Mouse (Mus musculus) erythroblast, embryonic 14.5 days (primary cell): ENCODE measurements around the gene Psd4. TPM values are rescaled to one million over a fixed set of nuclear protein-coding genes. Genes with fewer than 3 reads are reported as not detected.

Experiments
- H3K27me3 ChIP-seq: 2 replicates; pipeline ENCODE4 v1.6.1; 2012; ENCODE audit warnings: inconsistent platforms; ENCODE audit not compliant: control insufficient read depth
- H3K36me3 ChIP-seq: 2 replicates; pipeline ENCODE4 v1.6.1; 2012; ENCODE audit warnings: mild to moderate bottlenecking, inconsistent platforms; ENCODE audit not compliant: control insufficient read depth
- H3K4me1 ChIP-seq: 2 replicates; pipeline ENCODE4 v1.6.1; 2012; ENCODE audit warnings: inconsistent platforms; ENCODE audit not compliant: control insufficient read depth
- H3K4me3 ChIP-seq: replicated peaks from 2 replicates; pipeline ENCODE3; 2012; ENCODE audit warnings: moderate library complexity, mild to moderate bottlenecking, inconsistent platforms
- H3K9me3 ChIP-seq: 2 replicates; pipeline ENCODE4 v1.6.1; 2012; ENCODE audit warnings: low read length, inconsistent platforms, mixed read lengths; ENCODE audit not compliant: control insufficient read depth
- GATA1 ChIP-seq: IDR thresholded peaks from 2 replicates; pipeline ENCODE4 v1.6.1; 2012; ENCODE audit warnings: low read length, inconsistent platforms, mixed read lengths
- TAL1 ChIP-seq: IDR thresholded peaks from 3 replicates; pipeline ENCODE4 v1.6.1; 2012; ENCODE audit warnings: low read length, inconsistent platforms, mixed read lengths
- polyA plus RNA-seq: library from polyadenylated mRNA; stranded (reverse); fragments of >175 nt; gene quantifications from 2 replicates; pipeline ENCODE4 v1.2.3, GENCODE M21; 2012

The Psd4 gene
- polyA plus RNA-seq, 1 experiment, result 0.51 TPM

GRCm38 (mm10) chr2:24422815-24423214, 55.4 kb downstream of the Psd4 start:
- no peaks in the 10 kb centered on the region for H3K27me3 ChIP-seq

GRCm38 (mm10) chr2:24425630-24426029, 58.2 kb downstream of the Psd4 start:
- no peak overlapping the region for H3K4me3 ChIP-seq
- TF ChIP-seq GATA1, result no peak
- no peak for TF ChIP-seq TAL1
- no peaks in the 10 kb centered on the region for H3K36me3 ChIP-seq
- no peaks in the 10 kb centered on the region for H3K4me1 ChIP-seq
- no peaks in the 10 kb centered on the region for H3K27me3 ChIP-seq
- H3K9me3 ChIP-seq, result no peaks in the 10 kb centered on the region

More at GRCm38 (mm10) chr2:24422815-24423214, 55.4 kb downstream of the Psd4 start:
- TF ChIP-seq TAL1 (no peak), GATA1 (no peak)
- no peaks in the 10 kb centered on the region for H3K9me3 ChIP-seq
- no peak overlapping the region for H3K4me3 ChIP-seq
- H3K4me1 ChIP-seq, result no peaks in the 10 kb centered on the region
- H3K36me3 ChIP-seq, result no peaks in the 10 kb centered on the region

- H3K4me3 ChIP-seq, result no peak overlapping the region
- no peaks in the 10 kb centered on the region for H3K36me3 ChIP-seq
- H3K4me1 ChIP-seq, result no peaks in the 10 kb centered on the region
- H3K27me3 ChIP-seq, result no peaks in the 10 kb centered on the region
- H3K9me3 ChIP-seq, result no peaks in the 10 kb centered on the region
- no peak for TF ChIP-seq GATA1
- no peak for TF ChIP-seq TAL1
Measured at GRCm38 (mm10) chr2:24427866-24428675, 60.7 kb downstream of the Psd4 start.

- Histone ChIP-seq H3K36me3 (no peaks in the 10 kb centered on the region), H3K27me3 (no peaks in the 10 kb centered on the region), H3K9me3 (no peaks in the 10 kb centered on the region), H3K4me1 (no peaks in the 10 kb centered on the region), H3K4me3 (no peak overlapping the region)
- TF ChIP-seq TAL1, result no peak
- no peak for TF ChIP-seq GATA1
Measured at GRCm38 (mm10) chr2:24429806-24430205, 62.4 kb downstream of the Psd4 start.

GRCm38 (mm10) chr2:24434670-24435069, 67.3 kb downstream of the Psd4 start:
- no peak for TF ChIP-seq GATA1
- TF ChIP-seq TAL1, result no peak
- no peaks in the 10 kb centered on the region for H3K27me3 ChIP-seq

GRCm38 (mm10) chr2:24435699-24436098, 68.3 kb downstream of the Psd4 start:
- Histone ChIP-seq H3K36me3 (no peaks in the 10 kb centered on the region), H3K27me3 (no peaks in the 10 kb centered on the region), H3K4me1 (no peaks in the 10 kb centered on the region), H3K4me3 (no peak overlapping the region), H3K9me3 (no peaks in the 10 kb centered on the region)
- TF ChIP-seq TAL1 (no peak), GATA1 (no peak)

More at GRCm38 (mm10) chr2:24434670-24435069, 67.3 kb downstream of the Psd4 start:
- no peaks in the 10 kb centered on the region for H3K4me1 ChIP-seq
- H3K4me3 ChIP-seq, result no peak overlapping the region
- H3K9me3 ChIP-seq, result no peaks in the 10 kb centered on the region
- H3K36me3 ChIP-seq, result no peaks in the 10 kb centered on the region

- H3K36me3 ChIP-seq, result no peaks in the 10 kb centered on the region
- no peak overlapping the region for H3K4me3 ChIP-seq
- TF ChIP-seq GATA1 (no peak), TAL1 (no peak)
- H3K27me3 ChIP-seq, result no peaks in the 10 kb centered on the region
- no peaks in the 10 kb centered on the region for H3K4me1 ChIP-seq
- no peaks in the 10 kb centered on the region for H3K9me3 ChIP-seq
Measured at GRCm38 (mm10) chr2:24440056-24440455, 72.7 kb downstream of the Psd4 start.

- no peaks in the 10 kb centered on the region for H3K9me3 ChIP-seq
- H3K4me1 ChIP-seq, result no peaks in the 10 kb centered on the region
- TF ChIP-seq GATA1 (no peak), TAL1 (no peak)
- H3K27me3 ChIP-seq, result no peaks in the 10 kb centered on the region
- H3K36me3 ChIP-seq, result no peaks in the 10 kb centered on the region
- H3K4me3 ChIP-seq, result no peak overlapping the region
Measured at GRCm38 (mm10) chr2:24441899-24442298, 74.5 kb downstream of the Psd4 start.

GRCm38 (mm10) chr2:24442303-24442925, 75.0 kb downstream of the Psd4 start:
- no peak overlapping the region for H3K4me3 ChIP-seq
- H3K27me3 ChIP-seq, result no peaks in the 10 kb centered on the region
- H3K36me3 ChIP-seq, result no peaks in the 10 kb centered on the region
- TF ChIP-seq GATA1 (no peak), TAL1 (no peak)
- H3K9me3 ChIP-seq, result no peaks in the 10 kb centered on the region
- H3K4me1 ChIP-seq, result no peaks in the 10 kb centered on the region

- Histone ChIP-seq H3K4me3 (no peak overlapping the region), H3K36me3 (no peaks in the 10 kb centered on the region), H3K9me3 (no peaks in the 10 kb centered on the region), H3K27me3 (no peaks in the 10 kb centered on the region), H3K4me1 (no peaks in the 10 kb centered on the region)
- TF ChIP-seq TAL1 (no peak), GATA1 (no peak)
Measured at GRCm38 (mm10) chr2:24443256-24443790, 75.9 kb downstream of the Psd4 start.
